Mouse (Mus musculus): ENCODE results near the gene Gm20538. TPM values are rescaled to one million over a fixed set of nuclear protein-coding genes. Genes with fewer than 3 reads are reported as not detected.

The Gm20538 gene
- polyA plus RNA-seq, 1 experiment from 2014 or later = not detected

GRCm38 (mm10) chr19:44562652-44563206, 10.1 kb upstream of the Gm20538 start, which contains the start of gene Hif1an:
TSS of gene Hif1an (plus strand) at chr19:44562850.
- peak within 1 kb of the TSS; percentile 65; the same call in 1 of the 2 replicates for H3K27ac ChIP-seq
- peaks cover 24% of the 10 kb centered on the region for H3K4me1 ChIP-seq
- H3K9me3 ChIP-seq (replicated peaks) = no peaks in the 10 kb centered on the region

GRCm38 (mm10) chr19:44554861-44555590, 2.4 kb upstream of the Gm20538 start, which contains the start of gene Ndufb8:
TSS of gene Ndufb8 (minus strand) at chr19:44555440.
- Histone ChIP-seq H3K36me3 (ENCODE audit: poor library complexity, severe bottlenecking) (peaks cover 35% of the 10 kb centered on the region), H3K27ac (no peak within 1 kb of the TSS; the same call in 1 of the 2 replicates), H3K9me3 (replicated peaks) (no peaks in the 10 kb centered on the region), H3K9ac (peak within 1 kb of the TSS; percentile 89), H3K4me1 (peaks cover 15% of the 10 kb centered on the region), H3K4me2 (peak within 1 kb of the TSS; percentile 90), H3K27me3 (peaks cover 17% of the 10 kb centered on the region; the same call in 1 of the 2 replicates), H3K4me3 (peak within 1 kb of the TSS; percentile 95)
- peak; percentile 91 for ATAC-seq
- under 1% methylated on average over 50 of the region's 50 CpGs for WGBS

More at GRCm38 (mm10) chr19:44562652-44563206, 10.1 kb upstream of the Gm20538 start, which contains the start of gene Hif1an:
- peak; percentile 98 for ATAC-seq
- Histone ChIP-seq H3K36me3 (ENCODE audit: poor library complexity, severe bottlenecking) (peaks cover 33% of the 10 kb centered on the region), H3K9ac (peak within 1 kb of the TSS; percentile 84), H3K4me2 (peak within 1 kb of the TSS; percentile 91), H3K4me3 (peak within 1 kb of the TSS; percentile 84), H3K27me3 (peaks cover 13% of the 10 kb centered on the region; the same call in 1 of the 2 replicates)
- WGBS = 1% methylated on average over 33 of the region's 33 CpGs

- H3K4me2 ChIP-seq = peak overlapping the region; percentile 90
- peaks cover 17% of the 10 kb centered on the region; the same call in 1 of the 2 replicates for H3K27me3 ChIP-seq
- WGBS = 7% methylated on average over 8 of the region's 8 CpGs
- peaks cover 15% of the 10 kb centered on the region for H3K4me1 ChIP-seq
- H3K9ac ChIP-seq = peak overlapping the region; percentile 89
- ATAC-seq = no peak
- H3K9me3 ChIP-seq (replicated peaks) = no peaks in the 10 kb centered on the region
- H3K36me3 ChIP-seq (ENCODE audit: poor library complexity, severe bottlenecking) = peaks cover 40% of the 10 kb centered on the region
- no peak overlapping the region; the same call in 1 of the 2 replicates for H3K27ac ChIP-seq
- H3K4me3 ChIP-seq = peak overlapping the region; percentile 95
Measured at GRCm38 (mm10) chr19:44554490-44554860, 1.8 kb upstream of the Gm20538 start.

- ATAC-seq = no peak
- Histone ChIP-seq H3K4me1 (peaks cover 15% of the 10 kb centered on the region), H3K9me3 (replicated peaks) (no peaks in the 10 kb centered on the region), H3K27me3 (peaks cover 9% of the 10 kb centered on the region; the same call in 1 of the 2 replicates), H3K4me2 (no peak overlapping the region), H3K36me3 (ENCODE audit: poor library complexity, severe bottlenecking) (peaks cover 52% of the 10 kb centered on the region), H3K4me3 (no peak overlapping the region), H3K9ac (no peak overlapping the region), H3K27ac (no peak overlapping the region)
- WGBS = 92% methylated on average over 4 of the region's 4 CpGs
Measured at GRCm38 (mm10) chr19:44553286-44553685, 655 bp upstream of the Gm20538 start.

- Histone ChIP-seq H3K9me3 (replicated peaks) (peaks cover 7% of the 10 kb centered on the region), H3K9ac (peak within 1 kb of the TSS; percentile 45; the same call in 1 of the 2 replicates), H3K27me3 (peaks cover 52% of the 10 kb centered on the region), H3K4me3 (peak within 1 kb of the TSS; percentile 34), H3K4me1 (peaks cover 7% of the 10 kb centered on the region), H3K4me2 (peak within 1 kb of the TSS; percentile 58), H3K36me3 (ENCODE audit: poor library complexity, severe bottlenecking) (peaks cover 28% of the 10 kb centered on the region), H3K27ac (no peak within 1 kb of the TSS)
- WGBS = under 1% methylated on average over 46 of the region's 47 CpGs
- no peak for ATAC-seq
Measured at GRCm38 (mm10) chr19:44545321-44546041, 7.2 kb downstream of the Gm20538 start, which contains the start of gene Sec31b. TSS of gene Sec31b (minus strand) at chr19:44545864.

- H3K4me2 ChIP-seq = no peak overlapping the region
- peaks cover 7% of the 10 kb centered on the region for H3K9me3 ChIP-seq (replicated peaks)
- 2% methylated on average over 13 of the region's 13 CpGs for WGBS
- H3K4me3 ChIP-seq = no peak overlapping the region
- no peak for ATAC-seq
- H3K36me3 ChIP-seq (ENCODE audit: poor library complexity, severe bottlenecking) = peaks cover 21% of the 10 kb centered on the region
- peaks cover 7% of the 10 kb centered on the region for H3K4me1 ChIP-seq
- H3K9ac ChIP-seq = no peak overlapping the region
- H3K27me3 ChIP-seq = peaks cover 52% of the 10 kb centered on the region
- H3K27ac ChIP-seq = no peak overlapping the region
Measured at GRCm38 (mm10) chr19:44544775-44545174, 7.9 kb downstream of the Gm20538 start.

GRCm38 (mm10) chr19:44544372-44544771, 8.3 kb downstream of the Gm20538 start:
- Histone ChIP-seq H3K4me3 (no peak overlapping the region), H3K27ac (no peak overlapping the region), H3K9me3 (replicated peaks) (peaks cover 7% of the 10 kb centered on the region), H3K36me3 (ENCODE audit: poor library complexity, severe bottlenecking) (peaks cover 17% of the 10 kb centered on the region), H3K4me1 (peaks cover 7% of the 10 kb centered on the region), H3K27me3 (peaks cover 52% of the 10 kb centered on the region), H3K9ac (no peak overlapping the region), H3K4me2 (no peak overlapping the region)
- 54% methylated on average over 10 of the region's 10 CpGs for WGBS
- no peak for ATAC-seq

GRCm38 (mm10) chr19:44542694-44543178, 9.9 kb downstream of the Gm20538 start:
- Histone ChIP-seq H3K9me3 (replicated peaks) (peaks cover 7% of the 10 kb centered on the region), H3K27ac (no peak overlapping the region), H3K9ac (no peak overlapping the region), H3K27me3 (peaks cover 50% of the 10 kb centered on the region), H3K36me3 (ENCODE audit: poor library complexity, severe bottlenecking) (0 out of 2 replicates have a peak, but pooled peaks cover under 1% of the 10 kb centered on the region), H3K4me2 (no peak overlapping the region), H3K4me3 (no peak overlapping the region), H3K4me1 (peaks cover 7% of the 10 kb centered on the region)
- no peak for ATAC-seq
- WGBS = 89% methylated on average over 8 of the region's 8 CpGs

GRCm38 (mm10) chr19:44537416-44537815, 15.2 kb downstream of the Gm20538 start:
- H3K9ac ChIP-seq = no peak overlapping the region
- H3K36me3 ChIP-seq (ENCODE audit: poor library complexity, severe bottlenecking) = no peaks in the 10 kb centered on the region
- ATAC-seq = no peak
- H3K27me3 ChIP-seq = peaks cover 24% of the 10 kb centered on the region
- H3K4me2 ChIP-seq = no peak overlapping the region
- no peaks in the 10 kb centered on the region for H3K4me1 ChIP-seq
- no peak overlapping the region for H3K4me3 ChIP-seq
- WGBS = 89% methylated on average over 8 of the region's 8 CpGs
- peaks cover 7% of the 10 kb centered on the region for H3K9me3 ChIP-seq (replicated peaks)
- no peak overlapping the region for H3K27ac ChIP-seq

- Histone ChIP-seq H3K9me3 (replicated peaks) (no peaks in the 10 kb centered on the region), H3K4me3 (no peak overlapping the region), H3K4me1 (no peaks in the 10 kb centered on the region), H3K9ac (no peak overlapping the region), H3K27ac (no peak overlapping the region), H3K36me3 (ENCODE audit: poor library complexity, severe bottlenecking) (no peaks in the 10 kb centered on the region), H3K27me3 (peaks cover 41% of the 10 kb centered on the region), H3K4me2 (no peak overlapping the region)
- WGBS = 25% methylated on average over 3 of the region's 3 CpGs
- no peak for ATAC-seq
Measured at GRCm38 (mm10) chr19:44535376-44535775, 17.3 kb downstream of the Gm20538 start.

- H3K4me3 ChIP-seq = no peak overlapping the region
- ATAC-seq = no peak
- no peak overlapping the region for H3K27ac ChIP-seq
- no peaks in the 10 kb centered on the region for H3K4me1 ChIP-seq
- H3K9ac ChIP-seq = no peak overlapping the region
- H3K4me2 ChIP-seq = no peak overlapping the region
- peaks cover 77% of the 10 kb centered on the region for H3K27me3 ChIP-seq
- H3K9me3 ChIP-seq (replicated peaks) = no peaks in the 10 kb centered on the region
- WGBS = 85% methylated on average over 6 of the region's 6 CpGs
- H3K36me3 ChIP-seq (ENCODE audit: poor library complexity, severe bottlenecking) = no peaks in the 10 kb centered on the region
Measured at GRCm38 (mm10) chr19:44530018-44530417, 22.6 kb downstream of the Gm20538 start.
